Mouse (Mus musculus): ENCODE results near the gene Gfra1.

DNA sequence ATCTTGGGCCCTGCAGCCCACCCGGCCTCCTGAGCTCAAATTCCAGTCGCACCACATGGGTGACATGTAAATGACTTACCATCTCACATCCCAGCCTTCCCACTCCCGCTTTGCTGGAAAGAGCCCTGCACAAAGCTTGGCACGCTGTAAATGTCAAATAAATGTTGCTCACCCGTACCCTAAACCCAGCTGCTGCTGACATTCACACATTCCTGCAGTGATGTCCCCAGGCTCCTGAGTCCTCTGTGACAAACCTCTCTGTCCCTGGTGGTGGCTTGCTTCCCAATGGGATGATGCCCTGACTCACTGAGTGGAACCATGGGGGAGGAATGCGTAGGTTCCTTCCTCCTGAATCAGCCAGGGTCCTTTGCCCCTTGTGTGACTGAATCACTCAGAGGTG is 167.6 kb downstream of the Gfra1 start:
- TF ChIP-seq CTCF (IDR thresholded peaks at IDR 0.05; ENCODE audit: extremely low read depth, insufficient read depth, insufficient read length, insufficient replicate concordance): no peak
- TF ChIP-seq POLR2A (IDR thresholded peaks at IDR 0.05; ENCODE audit: low read depth, low read length): no peak

Data from spleen, adult 2 months (tissue).